Mouse (Mus musculus): Measurements from ENCODE around the gene Actr3b.
"Not testable (repeated sequence)": the region's sequence is repeated elsewhere in the genome, so short reads cannot be mapped to it uniquely, and the experiment has no call there.

The Actr3b gene

DNA sequence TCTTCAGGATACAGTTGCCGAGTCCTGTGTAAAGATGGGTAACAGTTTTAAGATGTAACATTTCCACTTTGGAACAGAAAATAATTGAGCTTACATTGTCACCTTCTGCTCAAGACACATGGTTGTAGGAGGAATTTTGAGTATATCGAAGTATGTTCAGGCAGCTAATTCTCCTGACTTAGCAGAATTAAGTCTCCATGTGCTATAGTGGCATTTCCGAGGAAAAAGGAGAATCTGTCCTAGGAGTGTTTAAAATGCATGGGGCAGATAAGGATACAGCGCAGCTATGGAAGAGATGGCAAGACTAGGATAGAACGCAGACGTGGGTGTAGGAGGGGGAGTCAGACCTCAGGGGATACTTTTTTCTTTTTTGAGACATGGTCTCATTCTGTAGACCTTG lies 31.8 kb downstream of the Actr3b start:
- no peak for DNase-seq

DNA sequence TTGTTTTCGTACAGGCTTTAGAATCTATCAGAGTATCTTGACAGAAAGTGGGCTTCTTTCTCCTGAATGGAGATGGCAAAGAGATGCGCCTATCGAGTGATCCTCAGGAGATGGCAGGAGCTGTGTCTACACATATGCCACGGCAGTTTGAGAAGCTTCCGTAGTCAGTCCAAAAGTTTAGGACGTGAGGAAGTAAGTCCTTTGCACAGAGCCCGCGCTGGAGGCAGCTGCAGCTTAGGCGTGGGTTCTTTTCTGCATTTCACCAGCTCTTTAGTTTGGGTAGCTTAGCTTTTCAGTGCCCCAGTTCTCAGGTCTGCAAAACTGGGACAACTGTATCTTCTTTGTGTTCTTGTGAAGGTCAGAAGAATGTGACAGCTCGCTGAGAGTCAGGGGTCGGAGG lies 38.0 kb downstream of the Actr3b start:
- DNase-seq: no peak

DNA sequence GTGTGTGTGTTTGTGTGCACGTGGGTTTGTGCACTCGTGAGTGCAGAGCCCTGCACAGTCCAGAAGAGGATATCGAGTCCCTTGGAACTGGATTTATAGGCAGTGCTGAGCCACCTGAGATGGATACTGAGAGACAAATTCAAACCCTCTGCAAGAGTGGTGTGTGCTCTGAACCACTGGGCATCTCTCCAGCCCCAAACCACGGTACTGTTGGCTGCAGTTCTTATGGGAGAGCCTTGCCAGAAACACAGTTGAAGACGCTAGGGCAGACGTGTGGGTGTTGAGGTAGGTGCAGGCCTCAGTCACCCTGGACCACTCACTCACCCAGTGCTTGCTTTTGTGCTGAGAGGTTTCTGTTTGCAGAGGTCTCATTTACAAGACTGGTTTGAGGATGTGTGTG lies 41.1 kb downstream of the Actr3b start:
- DNase-seq: peak; percentile 47

DNA sequence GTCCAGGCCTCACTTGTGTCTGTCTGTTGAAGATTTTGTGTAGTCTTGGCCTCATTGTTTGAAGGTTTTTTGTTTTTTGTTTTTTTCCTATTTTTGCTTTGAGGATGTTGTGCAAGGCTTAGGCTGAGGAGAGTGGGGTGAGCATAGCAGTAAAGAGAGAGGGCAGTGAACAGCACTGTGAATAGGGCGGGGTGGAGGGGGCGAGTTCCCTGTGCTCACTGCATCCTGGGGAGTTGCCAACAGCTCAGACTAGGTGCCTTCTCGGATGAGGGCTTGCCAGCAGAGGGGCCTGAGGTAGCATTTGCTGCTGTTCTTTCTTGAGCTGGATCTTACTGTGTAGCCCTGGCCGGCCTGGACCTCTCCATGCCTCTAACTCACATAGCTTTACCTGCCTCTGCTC lies 41.9 kb downstream of the Actr3b start:
- DNase-seq: no peak

DNA sequence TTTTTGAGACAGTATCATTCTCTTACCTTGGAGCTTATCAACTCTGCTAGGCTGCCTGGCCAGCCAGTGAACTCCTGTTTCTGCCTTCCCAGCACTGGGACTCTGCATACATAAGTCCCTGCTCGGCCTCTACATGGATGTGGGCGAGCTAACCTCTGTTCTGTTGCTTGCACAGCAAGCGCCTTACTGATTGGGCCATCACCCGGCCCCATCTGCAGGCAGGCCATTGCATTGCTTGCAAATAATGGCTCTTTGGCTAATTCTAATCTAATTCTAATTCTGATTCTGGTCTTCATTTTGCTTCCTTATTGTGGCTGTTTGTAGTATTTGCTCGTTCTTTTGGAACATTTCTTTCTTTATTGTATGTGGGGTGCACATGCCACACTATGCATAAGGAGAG lies 44.8 kb downstream of the Actr3b start:
- DNase-seq: no peak

DNA sequence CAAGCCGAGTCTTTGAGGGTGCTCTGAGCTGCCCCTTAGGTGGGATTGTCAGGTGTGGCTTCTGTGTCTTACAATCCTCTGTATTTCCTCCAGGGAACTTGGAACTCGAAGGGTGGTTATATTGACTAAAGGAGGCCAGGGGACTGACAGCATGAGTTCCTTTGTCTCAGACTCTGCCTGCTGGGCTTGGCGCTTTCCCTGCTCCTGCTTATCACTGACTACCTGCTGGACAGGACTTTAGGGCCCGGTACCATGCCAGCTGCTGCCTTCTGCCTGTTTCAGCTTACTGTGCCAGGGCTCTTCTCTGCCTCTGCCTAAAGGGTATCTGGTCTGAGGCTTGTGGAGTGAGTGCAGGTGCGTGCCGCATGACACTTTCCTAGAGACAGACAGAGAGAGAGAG lies 53.1 kb downstream of the Actr3b start:
- DNase-seq: no peak

DNA sequence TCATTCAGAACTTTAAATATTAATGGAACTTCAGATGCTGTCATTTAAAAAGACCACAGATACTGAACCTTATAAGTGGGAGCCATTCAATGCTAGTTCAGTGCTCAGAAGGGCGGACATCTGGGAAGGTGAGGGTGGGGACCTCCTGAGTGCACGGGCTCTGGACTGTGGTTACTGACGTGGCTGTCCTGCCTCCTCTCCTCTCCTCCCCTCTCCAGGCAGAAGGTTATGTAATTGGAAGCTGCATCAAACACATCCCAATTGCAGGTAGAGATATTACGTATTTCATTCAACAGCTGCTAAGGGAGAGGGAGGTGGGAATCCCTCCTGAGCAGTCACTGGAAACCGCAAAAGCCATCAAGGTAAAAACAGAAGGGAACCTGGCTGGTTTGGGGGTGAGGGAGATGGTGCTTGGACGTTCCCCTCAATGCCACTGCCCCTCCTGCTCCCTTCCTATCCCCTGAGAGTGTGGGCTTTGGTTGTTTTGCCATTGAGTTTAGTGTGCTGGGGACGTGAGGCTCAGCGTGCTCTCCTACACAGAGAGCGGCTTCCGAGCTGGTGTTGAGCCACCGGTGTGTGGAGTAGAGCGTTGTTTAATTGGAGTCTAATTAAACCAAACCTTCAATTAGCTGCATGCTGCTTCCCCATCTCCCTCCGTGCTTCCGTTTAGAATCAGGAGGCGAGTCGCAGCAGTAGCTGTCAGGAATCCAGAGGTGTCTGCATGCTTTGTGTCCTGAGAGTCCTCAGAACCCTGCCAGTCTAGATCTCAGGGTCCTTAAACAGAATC lies 69.7 kb downstream of the Actr3b start:
- no peak for DNase-seq

DNA sequence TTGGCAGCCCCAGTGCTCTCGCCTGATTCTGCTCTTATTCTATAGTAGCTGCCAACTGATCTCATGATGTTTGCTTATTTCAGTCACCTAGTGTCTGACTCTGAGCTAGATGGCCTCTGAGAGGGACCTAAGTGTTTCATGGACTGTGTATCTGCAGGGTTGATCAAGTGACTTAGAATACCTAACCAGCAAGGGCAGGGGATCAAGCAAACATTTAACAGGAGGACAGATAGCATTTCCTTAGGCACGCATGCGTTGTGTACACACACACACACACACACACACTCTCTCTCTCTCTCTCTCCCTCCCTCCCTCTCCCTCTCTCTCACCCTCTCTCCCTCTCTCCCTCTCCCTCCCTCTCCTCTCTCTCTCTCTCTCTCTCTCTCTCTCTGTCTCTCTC lies 71.0 kb downstream of the Actr3b start:
- no peak for DNase-seq

DNA sequence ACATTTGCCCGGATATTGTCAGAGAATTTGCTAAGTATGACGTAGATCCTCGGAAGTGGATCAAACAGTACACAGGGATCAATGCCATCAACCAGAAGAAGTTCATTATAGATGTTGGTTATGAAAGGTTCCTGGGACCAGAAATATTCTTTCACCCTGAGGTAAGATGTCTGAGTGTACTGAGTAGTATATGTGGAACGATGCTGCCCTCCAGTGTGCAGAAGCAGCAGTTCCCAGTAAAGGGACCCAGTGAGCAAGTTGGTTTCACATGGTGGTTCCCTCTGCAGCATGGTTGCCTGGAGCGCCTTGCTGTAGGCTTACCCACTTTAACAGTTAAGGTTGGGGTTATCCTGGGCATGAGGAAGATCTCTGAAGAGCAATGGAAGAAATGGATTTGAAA lies 71.8 kb downstream of the Actr3b start:
- peak; percentile 41 for DNase-seq

DNA sequence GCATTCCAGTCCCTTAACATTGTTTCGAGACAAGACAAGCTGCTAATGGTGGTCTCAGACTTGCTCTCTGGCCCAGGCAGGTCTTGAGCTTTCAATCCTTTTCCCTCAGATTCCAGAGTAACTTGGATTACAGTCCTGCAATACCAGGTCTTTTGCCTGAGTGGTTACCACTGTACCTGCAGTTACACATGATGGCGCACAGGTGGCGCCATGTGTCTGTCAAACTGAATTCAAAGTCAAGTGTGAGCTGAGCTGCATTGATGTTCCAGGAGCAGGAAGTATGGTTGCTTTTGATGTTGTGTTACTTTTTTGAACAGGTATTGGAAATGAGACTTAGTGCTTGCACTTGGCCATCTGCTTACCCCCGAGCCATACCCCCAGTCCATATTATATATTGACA lies 79.6 kb downstream of the Actr3b start:
- DNase-seq: peak; percentile 19

DNA sequence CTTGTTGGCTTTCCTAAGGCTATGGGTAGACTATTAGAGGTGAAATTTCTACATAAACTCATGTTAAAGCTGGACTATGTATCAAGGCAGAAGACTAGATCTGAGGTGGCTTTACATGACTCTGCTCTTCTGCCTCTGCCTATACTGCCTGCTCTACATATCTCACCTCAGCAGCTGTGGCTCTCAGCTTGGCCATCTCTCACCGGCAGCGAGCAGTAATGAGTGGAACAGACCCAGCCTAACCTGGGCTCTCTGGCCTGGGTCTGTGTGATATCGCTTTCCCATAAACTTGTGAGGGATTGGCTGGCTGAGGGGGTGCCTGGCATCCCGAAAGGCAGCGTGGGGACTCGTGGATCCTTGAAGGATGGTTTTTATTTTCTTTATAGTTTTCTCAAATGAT lies 86.8 kb downstream of the Actr3b start:
- DNase-seq: no peak

DNA sequence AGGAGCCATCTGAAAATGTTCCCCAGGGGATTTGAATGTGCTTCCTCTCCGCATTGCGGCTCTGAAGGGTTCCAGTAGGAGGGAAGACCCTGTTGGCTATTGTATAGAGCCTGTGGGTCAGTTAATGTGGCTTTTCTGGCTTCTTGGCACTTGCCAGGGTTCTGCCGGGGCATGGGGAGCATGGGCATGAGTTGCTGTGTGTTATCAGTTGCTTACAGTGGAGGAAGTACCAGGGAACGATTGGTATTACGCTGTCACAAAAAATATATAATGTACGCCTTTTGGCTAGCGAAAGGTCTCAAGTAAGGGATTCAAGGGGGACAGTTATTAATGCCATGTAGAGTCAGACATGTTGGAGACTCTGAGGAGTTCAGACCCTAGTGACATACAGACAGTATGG lies 87.4 kb downstream of the Actr3b start:
- DNase-seq: no peak

DNA sequence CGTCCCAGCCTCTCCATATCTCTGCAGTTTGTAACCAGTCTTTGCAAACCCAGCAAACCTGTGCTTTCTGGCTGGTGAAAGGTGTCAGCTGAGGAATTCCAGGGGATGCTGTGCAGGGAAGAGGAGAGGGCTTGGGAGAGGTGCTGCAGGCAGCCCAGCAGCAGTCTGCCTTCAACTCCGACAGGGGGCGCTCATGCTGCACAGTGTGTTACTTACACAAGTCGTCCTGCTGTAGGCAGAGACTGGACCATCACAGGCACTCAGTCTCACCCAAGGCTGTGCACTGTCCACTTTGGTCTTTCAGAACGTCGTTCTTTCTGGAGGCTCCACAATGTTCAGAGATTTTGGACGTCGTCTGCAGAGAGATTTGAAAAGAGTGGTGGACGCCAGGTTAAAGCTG lies 88.3 kb downstream of the Actr3b start:
- DNase-seq: peak; percentile 74

DNA sequence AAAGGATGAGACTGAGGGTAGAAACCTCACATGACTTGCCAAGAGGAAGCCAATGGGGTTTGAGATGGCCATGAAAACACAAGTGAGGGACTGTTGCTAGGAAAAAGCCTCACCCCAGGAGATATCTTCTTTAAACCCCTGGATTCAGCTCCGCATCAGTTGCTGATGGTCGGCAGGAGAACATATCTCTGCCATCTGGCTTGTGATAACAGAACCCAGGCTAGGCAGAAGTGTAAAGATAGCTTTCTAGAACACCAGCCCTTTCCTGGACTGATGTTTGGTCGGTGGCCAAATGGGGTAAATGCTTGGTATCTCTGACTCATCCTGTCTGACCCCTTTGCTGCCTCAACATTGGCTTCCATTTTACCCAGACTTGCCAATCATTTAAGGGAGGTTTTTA lies 106.4 kb downstream of the Actr3b start:
- DNase-seq: no peak

DNA sequence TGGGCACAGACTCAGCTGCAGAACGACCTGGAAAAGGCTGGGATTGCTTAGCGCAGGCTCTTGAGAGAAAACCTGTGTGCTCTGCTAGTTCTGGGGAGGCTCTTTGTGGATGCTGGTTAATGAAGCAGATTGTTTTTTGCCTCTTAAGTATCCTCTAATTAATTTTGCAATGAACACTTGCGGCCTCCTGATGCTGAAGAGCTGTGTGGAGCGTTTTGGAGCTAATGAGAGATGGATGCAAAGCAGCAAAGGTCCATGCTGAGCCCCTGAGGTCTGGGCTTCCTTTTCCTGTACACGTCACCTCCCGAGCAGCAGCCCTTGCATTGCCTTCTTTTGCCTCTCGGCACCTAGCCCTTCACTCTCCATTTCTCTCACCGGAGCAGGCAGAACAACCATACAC lies 110.1 kb downstream of the Actr3b start:
- no peak for DNase-seq

DNA sequence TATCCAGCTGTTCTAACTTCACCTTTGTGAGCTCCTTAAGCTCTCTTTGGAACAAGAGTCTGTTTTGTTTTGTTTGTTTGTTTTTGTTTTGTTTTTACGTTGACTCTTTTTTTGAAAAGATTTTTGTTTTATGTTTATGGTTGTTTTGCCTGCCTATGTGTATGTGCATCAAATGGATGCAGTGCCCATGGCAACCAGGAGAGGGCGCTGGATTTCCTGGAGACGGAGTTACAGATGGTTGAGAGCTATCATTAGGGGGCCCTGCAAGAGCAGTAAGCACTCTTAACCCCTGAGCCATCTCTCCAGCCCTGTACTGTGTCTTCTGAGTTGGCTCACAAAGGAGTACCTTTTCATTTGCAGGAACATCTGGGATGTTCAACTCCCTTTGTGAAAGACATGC lies 110.8 kb downstream of the Actr3b start:
- DNase-seq: no peak

DNA sequence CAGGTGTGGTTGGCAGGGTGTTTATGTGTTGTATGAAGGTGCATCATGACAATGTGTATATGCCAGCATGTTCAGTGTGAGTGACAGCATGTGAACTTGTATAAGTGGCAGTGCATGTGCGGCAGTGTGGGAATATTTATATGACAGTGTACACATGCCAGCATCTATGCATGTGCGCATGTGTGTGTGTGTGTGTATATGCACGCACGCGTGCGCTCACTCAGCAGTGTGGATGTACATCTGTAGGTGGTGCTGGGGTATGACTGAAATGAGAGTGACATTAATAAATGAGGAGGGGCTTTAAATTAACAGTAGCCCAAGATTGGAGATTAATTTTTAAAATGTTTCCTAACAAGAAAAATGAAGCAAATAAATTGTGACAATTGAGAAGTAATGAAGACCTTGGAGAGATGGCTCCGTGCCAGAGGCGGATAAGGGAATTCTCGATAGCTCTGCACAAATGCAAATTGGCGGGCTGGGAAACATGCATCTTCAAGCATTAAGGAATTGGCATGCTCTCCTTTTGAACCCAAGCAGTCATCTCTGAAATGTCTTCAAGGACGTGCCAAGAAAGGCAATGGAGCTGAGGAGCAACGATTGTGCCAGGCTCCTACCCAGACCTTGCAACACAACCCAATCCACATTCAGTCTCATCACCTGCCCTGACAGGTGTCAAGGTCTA lies 111.7 kb downstream of the Actr3b start:
- DNase-seq: no peak

DNA sequence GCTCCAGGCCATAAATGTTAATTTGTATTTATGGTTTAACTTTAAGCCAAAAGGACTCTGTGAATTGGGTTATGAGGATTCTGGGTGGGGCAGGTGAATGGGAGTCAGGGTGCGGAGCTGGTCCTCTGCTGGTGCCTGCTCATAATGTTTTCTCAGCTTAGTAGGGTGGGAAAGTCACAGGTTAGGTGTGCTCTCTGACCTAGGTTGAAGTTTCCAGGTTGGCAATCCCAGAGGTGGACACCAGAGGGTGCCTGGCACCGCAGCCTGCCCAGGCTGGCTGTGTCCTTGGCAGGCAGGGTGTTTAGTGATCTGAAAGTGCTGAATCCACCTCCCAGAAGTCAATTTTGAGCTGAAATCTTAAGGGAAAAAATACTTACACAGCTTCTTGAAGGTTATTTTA lies 113.2 kb downstream of the Actr3b start:
- DNase-seq: no peak

DNA sequence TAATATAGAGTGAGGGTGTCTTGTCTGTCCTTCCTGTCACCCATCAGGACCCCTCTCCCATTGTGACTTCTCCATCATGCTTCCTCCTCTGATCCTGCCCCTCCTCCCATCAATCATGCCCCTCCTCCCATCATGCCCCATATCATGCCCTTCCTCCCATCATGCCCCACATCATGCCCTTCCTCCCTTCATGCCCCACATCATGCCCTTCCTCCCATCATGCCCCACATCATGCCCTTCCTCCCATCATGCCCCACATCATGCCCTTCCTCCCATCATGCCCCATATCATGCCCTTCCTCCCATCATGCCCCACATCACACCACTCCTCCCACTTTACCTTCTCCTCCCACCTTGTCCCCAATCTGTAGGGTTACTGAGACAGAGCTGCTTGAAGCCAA lies 116.1 kb downstream of the Actr3b start:
- not testable (repeated sequence) for DNase-seq

DNA sequence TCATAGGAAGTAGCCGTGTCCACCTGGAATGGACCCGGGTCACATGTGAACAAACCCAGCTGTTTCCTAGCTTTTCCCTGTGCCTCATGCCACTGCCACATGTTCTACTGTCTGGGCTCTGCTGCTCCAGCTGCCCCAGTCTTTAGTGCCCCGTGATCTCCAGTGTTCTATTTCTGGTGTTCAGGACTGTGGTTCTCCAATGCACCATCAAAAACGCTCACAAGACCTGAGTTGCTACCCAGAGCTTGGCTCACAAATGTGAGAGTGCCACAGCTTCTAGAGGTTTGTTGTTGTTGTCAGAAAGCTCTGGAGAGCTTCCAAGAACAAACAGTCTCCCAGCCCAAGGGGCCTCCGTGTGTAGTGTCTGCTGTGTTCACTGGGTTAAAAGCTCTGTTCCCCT lies 117.5 kb downstream of the Actr3b start:
- no peak for DNase-seq

DNA sequence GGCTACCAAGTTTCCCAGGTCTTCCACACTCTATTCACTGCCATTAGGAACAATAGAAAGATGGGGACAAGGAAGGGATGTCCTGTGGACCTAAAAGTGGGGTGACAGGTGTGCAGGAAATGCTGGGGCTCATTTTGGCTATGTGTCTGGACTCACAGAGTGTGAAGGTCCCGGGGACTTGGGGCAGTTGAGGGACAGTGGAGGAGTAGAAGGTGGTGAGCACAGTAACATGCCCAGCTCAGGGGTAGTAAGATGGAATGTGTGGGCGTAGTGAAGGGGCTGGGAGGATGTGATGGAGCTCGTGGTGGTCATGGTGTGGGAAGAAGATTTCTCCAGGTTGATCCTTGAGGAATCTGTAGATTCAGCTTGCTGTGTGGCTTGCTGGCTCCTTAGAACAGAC lies 118.2 kb downstream of the Actr3b start:
- no peak for DNase-seq

DNA sequence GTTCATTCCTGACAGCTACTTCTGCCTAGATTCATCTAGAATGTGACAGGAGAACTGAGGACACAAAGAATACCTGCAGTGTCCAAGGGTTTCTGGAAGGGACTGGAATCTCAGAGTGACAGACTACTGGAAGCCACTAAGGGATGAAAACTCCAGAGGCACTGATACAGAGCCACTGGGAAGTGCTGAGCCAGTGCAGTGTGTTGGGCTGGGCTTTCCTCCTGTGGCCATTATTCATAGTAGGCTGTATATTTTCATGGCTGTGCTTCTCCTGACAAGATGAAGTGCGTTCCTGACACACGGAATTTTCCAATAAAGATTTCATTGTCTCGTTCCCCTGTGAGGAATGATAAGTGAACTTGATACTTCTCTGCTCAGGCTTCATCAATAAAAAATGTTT lies 126.9 kb downstream of the Actr3b start:
- no peak for DNase-seq

DNA sequence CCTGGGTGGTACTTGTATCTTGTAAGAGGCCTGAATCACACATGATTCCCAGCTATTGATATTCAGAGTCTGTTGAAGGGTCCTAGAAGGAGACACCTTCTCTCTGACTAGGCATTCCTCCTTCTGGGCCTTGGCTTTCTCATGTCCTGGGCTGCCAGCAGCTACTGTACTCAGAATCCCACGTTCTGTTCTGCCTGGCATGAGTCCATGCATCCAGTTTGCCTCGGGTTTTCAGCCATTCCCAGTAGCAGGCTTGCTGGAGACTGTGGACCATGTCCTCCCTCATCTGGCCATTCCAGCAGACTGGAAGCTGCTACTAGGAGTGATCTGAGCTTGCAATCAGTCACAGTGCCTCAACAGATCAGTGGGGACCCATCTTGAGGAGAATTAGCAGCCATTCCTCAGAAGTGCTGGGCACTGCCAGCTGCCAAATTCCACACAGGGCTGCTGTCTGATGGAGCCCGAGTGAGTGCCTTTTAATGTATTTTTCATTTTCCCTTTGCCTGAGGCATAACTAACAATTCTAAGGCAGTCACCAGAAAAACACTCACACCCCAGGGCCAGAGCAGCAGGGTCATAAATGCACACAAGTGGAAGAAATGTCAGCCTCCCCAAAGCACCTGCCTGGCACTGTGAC lies 130.1 kb downstream of the Actr3b start:
- DNase-seq: no peak

DNA sequence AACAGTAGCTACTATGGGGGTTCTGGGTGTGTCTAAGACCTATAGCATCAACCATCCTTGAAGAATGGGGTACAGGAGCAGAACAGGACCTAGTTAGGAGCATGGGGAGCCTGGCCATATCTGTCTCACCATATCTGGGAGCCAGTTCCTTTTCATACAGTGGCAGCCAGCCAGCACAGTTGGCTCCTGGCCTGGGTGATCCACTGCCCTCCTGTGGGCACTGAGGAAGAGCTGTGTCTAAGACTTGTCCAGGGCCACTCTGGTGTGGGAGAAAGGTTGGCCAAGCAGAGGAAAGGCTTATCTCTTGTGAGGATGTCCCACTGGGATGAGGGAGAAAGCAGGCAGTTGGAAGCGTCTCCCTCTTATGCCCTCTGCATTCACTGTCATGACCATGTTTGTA lies 131.5 kb downstream of the Actr3b start:
- peak; percentile 88 for DNase-seq
